Mouse (Mus musculus) megakaryocyte, embryonic 14.5 days (primary cell): Measurements from ENCODE around the gene Bhlhe40.

ENCODE experiments used
- FLI1 ChIP-seq: IDR thresholded peaks from 2 replicates; pipeline ENCODE4 v1.6.1; 2012; ENCODE audit warnings: low read length, inconsistent platforms, mixed read lengths
- GATA1 ChIP-seq: IDR thresholded peaks from 3 replicates; pipeline ENCODE4 v1.6.1; 2012; ENCODE audit warnings: mixed read lengths, low read length, inconsistent platforms, borderline replicate concordance

DNA sequence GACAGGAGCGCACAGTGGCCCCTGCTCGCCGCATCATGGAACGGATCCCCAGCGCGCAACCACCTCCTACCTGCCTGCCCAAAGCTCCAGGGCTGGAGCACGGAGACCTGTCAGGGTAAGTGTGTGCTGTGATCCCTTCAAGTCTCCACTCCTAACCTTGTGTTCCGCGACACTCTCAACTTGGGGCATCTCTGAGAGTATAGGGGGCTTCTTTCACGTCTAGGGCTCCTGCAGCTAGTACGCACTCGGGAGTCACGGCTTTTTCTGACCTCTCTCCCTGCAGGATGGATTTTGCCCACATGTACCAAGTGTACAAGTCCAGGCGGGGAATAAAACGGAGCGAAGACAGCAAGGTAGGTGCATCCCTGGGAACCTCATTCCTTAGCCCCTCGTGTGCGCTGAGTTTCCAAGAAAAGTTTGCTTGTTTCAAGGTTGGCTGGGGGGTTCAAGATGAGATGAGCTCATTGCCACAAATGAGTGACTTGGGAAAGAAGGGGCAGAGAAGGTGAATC, 505 bp downstream of the Bhlhe40 start:
- no peak for TF ChIP-seq GATA1
- no peak for TF ChIP-seq FLI1
